Mouse (Mus musculus) G1E (cell line): ENCODE data around the gene 1110059E24Rik.

ENCODE experiments used
- CTCF ChIP-seq: IDR thresholded peaks from 2 replicates; pipeline ENCODE4 v1.5.1; 2012; ENCODE audit warnings: low read depth, low read length, inconsistent platforms, mixed read lengths
- GATA1 ChIP-seq: IDR thresholded peaks from 2 replicates; pipeline ENCODE4 v1.6.1; 2012; ENCODE audit warnings: borderline replicate concordance, low read length, inconsistent platforms, mixed read lengths
- GATA2 ChIP-seq: IDR thresholded peaks from 2 replicates; pipeline ENCODE4 v1.6.1; 2012; ENCODE audit warnings: low read depth, low read length, inconsistent platforms, borderline replicate concordance
- POLR2AphosphoS5 ChIP-seq: IDR thresholded peaks from 2 replicates; pipeline ENCODE4 v1.6.1; 2012; ENCODE audit warnings: low read depth, low read length, inconsistent platforms; ENCODE audit not compliant: insufficient replicate concordance
- TAL1 ChIP-seq: conservative IDR thresholded peaks from 2 replicates; pipeline ENCODE4 v1.6.1; 2012; ENCODE audit warnings: low read depth, low read length, inconsistent platforms, mixed read lengths

GRCm38 (mm10) chr19:21537125-21537524, 115.7 kb downstream of the 1110059E24Rik start:
- TF ChIP-seq CTCF (no peak), GATA1 (no peak), GATA2 (no peak), TAL1 (no peak), POLR2AphosphoS5 (no peak)
